Mouse (Mus musculus) kidney, postnatal 14 days (tissue): ENCODE results near the gene Mypn.

ENCODE experiments used
- DNase-seq: peaks from one replicate; pipeline ENCODE4 v3.0.0; 2022; ENCODE audit warnings: mixed read lengths

Mypn gene

DNA sequence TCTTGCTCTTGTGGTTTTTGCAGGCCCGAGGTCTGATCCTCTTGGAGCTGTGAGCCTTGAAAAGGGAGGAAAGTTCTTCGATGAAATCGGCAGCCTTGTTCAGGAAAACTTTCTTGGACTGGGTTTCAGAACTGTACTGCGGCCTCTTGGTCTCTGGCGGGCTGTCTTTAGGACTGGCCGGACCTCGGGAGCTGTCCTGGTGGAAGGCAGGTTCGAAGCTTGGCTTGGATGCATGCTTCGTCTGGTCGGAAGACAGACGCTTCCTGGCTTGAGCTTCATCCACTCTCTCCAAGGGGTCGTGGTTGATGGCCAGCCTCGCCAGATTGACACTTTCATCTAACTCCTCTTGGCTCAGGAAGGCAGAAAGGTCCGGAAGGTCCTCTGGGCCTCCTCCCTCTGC is 11.0 kb downstream of the Mypn start:
- DNase-seq = no peak

DNA sequence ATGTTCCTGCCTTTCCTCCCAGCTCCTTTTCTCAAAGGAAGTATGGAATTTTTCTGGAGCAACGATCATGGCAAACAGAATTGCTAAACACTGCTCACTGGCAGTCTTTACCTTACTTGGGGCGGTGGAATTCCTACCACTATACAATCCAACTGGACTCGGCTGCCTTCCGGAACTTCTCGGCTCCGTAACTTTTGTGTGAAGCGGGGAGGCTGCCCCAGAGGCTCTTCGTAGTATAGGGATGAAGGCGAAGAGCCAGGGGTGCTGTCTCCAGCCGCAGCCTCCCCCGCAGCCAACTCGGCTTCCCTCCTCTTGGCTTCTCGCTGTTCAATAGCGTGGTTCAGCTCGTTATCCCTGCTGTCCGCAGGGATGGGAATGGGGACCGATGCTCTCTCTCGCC is 11.5 kb downstream of the Mypn start:
- DNase-seq = no peak

DNA sequence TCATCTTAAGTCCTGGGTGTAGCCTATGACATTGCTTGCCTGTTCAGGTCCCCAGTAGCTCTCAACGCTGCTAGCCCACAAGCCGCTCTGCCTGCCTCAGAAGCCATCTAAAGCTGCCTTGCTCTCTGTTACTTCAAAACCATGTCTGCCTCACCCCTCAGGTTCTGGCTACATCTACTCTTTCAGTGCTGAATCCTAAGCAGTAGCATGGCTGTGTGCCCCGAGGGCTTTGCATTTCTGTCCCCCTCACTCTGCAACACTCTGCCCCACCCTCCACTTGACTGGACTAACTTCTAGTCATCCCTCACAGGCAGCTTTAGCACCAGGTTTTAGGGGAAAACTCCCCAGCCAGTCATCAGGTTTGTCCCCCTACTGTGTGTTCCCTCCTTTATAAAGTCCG is 19.3 kb downstream of the Mypn start:
- no peak for DNase-seq

DNA sequence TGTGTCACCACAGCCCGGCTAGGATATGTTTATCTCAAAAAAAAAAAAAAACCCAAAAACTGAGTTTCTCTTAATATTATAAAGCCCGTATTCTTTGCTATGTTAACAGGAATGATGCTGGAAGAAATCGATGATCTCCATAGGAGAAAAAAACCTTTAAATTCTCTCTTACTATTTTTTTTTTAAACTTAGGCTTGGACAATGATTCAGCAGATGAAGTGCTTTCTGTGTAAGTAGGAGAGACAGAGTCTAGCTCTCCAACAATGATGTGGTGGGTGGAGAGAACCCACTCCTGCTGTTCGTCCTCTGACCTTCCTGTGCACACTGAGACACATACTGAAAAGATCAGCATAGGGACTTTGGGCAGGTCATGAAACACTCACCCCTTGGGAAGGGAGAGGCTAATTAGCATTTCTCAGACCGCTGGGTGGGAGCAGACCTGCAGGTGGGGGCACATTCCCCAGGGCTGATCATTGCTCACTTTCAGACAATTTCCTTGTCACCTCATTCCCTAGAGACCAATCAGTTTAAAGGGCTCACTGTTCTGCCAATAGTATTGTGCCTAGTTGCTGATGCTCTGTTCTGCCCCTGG is 21.5 kb downstream of the Mypn start:
- no peak for DNase-seq

DNA sequence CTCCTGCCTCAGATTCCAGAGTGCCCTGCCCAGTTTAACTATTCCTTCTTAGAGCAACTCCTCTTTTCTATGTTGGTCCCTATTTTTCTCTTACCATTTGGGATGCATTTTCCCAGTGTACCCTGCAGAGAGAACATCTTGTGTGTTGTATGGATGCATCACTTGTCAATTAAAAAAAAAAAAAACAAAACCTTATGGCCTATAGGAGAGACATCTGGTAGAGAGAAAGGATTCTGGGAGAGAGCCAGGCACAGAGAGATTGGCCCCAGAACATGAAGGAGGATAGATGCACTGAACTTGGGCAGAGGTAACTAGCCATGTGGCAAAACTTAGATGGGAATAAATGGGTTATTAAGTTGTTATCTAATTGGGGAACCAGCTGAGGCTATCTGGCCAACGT is 22.6 kb downstream of the Mypn start:
- no peak for DNase-seq

DNA sequence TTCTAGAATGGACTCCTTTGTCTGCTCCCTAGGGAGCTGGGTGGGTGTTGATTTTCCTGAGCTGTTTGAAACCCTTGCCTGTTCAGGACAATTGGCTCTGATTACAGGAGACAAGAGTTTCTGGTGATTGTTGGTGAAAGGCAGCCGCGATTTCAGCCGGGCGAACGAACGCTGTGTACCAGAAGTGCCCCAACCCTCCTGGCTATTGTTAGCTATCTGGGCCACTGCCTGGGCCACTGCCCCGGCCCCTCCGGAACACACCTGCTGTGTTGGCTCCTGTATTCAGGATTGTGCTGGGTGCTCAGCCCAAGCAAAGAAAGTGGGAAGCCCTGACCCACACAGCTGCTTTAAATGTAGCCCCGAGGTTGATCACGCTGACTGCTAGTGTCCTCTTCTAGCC is 24.2 kb downstream of the Mypn start:
- no peak for DNase-seq

DNA sequence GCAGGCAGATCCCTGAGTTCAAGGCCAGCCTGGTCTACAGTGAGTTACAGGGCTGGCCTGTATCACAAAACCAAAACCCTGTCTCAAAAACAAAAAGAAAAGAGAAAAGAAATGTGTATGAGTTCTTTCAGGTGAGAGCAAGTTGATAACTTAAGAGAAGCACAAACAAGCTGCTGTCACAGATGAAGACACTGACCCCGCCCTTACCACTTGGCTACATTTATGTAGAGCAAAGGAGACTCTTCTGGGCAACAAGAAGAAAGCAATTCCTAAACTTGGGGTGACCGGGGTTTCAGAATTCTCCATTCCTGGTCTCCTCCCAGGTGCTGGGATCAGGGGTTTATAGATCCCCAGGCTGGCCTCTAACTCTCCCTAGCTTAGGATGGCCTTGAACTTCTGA is 25.4 kb downstream of the Mypn start:
- no peak for DNase-seq

DNA sequence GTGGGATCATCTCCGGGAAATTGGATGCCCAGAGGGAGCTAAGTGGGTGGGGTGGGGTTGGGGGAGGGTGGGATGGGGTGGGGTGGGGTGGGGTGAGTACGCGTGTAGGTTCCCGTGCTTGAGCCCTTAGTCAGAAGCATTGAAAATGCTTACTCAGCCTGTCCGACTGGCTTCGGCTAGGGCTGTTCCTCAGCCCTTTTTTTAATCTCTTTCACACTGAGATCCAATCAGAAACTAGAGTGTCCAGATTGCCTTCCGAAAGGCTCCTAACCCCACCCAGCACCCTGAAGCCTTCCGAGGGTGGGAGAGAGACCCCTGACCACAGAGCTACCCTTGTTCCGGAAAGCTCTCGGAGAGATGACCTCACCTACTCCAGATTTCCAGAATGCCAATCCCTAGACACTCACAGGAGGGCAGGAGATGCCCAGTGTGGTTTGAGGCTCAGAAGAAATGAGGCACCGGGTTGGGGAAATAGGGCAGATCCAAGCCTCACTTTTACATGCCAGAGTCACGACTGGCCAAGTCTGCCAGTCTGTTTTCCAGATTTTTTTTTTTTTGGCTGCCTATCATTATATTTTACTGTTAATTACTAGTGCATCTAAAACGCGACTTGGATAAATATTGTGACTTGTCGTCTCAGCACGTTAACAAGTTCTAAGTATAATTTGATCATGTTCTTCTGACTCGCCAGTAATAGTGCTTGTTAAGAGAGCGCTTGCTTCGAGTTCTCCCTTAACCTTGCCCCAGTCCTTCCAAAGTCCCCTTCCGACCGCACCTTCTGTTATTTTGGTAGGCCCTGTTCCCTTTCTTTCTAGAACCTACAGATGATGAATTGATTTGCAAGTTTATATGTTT is 26.2 kb downstream of the Mypn start:
- no peak for DNase-seq

DNA sequence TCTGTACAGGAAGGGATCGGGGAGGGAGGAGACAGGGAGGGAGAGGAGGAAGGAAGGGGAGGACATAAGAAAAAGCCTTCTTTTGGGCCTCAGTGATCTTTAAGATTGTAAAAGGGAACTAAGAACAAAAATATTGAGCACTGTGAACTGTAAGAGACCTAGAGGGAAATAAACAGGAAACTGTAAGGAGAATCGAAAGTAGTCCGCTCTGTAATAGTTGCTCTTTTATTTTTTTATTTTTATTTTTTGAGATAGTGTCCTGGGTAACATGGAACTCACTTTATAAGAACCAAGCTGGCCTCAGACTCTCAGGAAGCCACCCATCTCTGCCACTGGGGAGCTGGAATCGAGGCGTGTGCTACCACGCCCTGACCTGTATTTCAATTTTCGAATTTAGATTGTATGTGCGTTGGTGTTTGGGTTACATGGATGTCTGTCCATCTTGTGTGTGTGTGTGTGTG is 27.3 kb downstream of the Mypn start:
- DNase-seq = no peak

DNA sequence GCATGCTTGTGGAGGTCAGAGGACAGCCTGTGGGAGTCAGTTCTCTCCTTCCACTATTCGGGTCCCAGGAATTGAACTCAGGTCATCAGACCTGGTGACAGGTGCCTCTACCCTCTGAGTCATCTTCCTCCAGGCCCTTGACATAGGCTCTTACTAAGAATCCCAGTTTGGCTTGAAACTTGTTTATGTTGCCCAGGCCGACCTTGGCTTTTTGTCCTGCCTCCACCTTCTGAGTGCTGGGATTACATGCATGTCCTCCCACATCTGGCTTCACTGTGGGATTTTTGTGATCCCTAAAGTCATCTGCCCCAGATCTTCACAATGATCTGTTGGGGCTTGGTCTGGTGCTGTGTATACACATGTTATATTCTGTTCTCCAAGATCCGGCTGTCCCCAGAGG is 31.7 kb downstream of the Mypn start:
- DNase-seq = no peak

DNA sequence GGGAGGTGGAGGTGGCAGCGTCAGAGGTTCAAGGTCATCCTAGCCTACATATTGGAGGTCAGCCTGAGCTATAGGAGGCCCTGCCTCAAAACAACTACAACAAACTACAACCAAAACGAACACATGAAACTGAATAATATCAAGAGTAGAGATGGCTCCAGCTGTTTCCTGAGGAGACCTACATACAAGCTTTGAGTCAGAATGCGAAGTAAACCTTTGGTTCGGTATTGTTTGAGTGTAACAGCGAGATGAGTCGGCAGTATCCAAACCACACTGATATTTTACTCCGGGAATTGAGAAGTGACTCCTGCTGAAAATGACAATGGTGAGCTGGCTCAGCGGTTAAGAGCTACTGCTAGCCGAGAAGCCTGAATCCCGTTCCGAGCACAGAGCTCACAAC is 34.2 kb downstream of the Mypn start:
- DNase-seq = no peak

DNA sequence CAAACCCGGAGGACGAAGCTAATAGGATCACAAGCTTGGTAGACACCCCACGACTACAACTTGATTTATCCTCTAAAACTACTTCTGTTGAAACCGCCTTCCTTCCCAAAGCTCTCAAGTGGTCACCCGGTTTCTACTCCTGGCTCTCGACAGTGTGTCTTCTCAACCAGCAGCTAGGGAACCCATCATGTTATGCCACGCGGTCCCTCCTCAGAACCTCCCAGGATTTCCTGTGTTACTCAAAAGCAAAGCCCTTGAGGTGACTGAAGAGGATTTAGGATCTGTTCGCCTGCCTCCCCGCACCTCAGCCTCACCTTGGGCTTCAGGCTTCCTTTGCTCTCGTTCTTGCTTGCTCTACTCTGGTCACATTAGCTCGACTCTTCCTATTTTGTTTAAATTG is 35.6 kb downstream of the Mypn start:
- no peak for DNase-seq

DNA sequence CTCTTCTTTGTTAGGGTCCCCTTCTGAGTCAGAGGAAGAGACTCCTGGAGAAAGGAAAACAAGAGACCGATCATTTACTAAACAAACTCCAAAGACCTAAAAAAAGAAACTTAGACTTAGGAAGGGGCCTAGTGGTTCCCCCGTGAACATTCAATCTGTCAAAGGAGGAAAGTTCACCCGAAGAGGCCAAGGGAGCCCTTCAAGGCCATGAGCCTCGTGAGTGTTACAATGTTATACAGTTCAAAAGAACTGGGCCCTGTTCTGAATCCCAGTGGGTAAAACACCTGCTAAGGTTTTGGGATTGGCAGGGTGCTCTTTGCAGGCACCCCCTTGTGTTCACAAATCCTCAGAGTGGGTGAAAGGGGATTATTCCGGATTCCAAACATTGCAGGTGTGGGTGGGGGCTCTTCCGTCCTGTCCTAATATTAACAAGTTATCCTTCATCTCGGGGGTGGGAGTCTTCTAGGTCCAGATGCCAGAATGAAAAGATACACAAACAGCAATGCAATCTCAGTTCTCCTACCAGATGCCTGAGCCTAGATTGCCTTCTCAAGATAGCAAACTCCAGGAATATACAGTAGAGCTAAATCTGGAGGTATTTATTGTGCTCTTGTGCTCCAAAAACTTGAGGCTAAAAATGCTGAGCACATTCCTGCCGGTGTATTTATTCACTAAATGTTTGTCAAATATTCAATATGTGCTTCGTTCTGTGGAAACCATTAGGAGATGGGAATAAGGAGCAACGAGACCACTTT is 36.3 kb downstream of the Mypn start:
- no peak for DNase-seq

DNA sequence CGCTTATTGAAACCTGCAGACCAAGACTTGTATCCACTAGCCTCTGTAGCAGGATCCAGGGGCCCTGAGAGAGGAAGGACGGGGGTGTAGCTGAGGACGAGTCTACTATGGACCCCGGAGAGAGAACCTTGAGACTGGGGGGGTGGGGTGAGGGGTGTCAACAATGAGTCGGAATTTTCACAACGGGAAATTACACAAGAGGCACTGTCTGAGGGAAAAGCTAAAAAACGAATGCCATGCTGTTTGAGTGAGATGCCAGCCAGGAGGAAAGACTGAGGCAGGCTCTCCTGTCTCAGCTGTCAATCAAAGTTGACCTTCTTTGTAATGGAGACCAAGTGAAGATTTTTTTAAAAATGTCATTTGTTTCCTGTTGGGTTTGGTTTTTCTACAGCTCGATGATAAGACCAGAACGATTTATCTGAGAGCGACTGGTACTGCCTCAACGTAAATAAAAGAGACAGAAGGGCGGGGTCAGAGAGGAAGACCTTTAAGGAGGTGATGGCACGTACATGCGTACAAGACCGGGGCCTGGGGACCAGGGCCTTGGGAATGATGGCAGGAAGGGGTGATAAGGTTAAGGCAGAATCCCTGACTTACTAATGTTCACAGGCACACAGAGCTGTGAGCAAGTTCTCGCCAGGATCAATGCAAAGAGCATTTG is 37.9 kb downstream of the Mypn start:
- no peak for DNase-seq

DNA sequence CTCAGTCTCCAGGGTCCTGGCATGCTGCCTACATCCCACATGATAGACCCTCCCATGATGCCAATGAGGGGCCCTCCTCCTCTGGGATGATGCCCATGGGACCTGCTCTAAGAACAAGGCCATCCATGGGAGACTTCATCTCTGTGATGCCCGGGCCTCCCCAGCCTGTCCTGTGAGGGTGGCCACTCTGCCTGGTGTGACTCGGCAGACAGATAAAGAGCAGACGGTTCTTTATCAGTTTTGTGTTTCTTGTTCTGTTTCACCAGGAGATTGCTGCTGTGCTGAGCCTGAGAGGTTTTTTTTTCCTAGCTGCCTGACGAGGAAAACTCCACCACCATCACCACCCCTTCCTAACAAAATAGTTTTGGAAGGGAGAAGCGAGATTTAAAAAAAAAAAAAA is 42.5 kb downstream of the Mypn start:
- DNase-seq = no peak

DNA sequence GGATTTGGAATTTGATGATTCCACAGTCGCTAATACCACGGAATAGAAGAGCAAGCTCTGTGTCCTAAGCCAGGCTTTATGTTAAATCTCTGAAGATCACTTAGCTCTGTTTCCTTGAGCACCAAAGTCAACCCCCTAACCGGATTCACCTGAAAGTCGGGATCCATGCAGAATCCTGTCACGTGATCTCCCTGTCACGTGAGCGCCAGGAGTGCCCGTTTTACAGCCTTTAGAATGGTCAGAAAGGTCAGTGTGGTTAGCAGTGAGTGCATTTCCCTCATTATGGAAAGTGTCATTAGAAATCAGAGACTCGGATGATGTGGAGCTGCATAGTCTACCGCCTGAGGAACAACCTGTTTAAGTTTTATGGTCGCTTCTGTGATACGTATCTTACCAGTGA is 43.1 kb downstream of the Mypn start:
- DNase-seq = no peak

DNA sequence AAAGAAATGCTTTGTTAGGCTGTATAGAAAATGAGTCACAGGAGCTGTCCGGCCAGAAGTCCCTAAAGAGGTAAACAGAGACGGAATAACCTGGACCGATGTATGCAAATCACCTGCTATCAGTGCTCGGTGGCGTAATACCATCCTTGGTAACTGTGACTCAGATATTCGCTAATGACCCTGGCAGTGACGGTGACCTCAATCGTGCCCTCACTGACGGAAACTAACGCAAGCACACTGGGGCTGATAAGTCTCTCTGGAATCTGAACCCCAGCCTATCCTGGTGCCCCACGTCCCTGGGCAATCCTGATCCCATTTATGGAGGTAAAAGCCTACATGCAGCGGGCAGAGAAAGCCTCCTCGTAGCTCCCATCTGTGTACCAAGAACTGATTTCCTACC is 45.6 kb downstream of the Mypn start:
- no peak for DNase-seq

DNA sequence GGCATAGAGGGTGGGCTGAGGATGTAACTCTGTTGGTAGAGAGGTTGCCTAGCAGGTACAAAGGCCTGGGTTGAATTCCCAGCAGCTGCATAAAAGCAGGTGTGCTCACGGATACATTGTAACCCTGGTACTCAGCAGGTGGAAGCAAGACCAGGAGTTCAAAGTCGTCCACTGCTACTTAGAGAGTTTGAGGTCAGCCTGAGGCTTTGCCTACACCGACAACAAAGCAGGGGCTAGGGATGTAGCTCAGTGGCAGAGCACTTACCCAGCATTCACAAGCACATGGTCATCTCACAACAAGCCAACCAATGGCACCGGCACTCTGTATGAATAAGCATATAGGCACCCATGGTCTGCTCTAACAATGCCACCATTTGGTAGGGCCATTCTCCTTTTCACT is 46.3 kb downstream of the Mypn start:
- DNase-seq = no peak

DNA sequence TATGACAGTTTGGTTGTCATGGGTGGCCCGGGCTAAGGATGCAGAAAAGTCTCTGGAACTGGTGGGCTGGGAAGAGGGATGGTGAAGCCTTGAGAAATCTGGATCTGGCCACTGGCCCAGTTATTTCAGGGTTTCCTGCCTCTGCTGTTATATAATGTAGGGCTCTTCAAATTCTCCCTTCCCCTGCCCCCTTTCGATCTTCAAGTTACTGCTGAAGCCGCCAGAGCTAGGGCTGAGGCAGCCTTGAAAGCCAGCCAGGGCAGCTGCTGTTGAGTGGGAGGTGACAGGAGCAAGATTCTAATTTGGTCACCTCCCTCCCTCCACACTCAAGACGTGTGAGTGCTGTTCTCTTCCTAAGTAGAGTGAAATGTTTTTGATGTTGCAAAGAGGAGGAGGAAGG is 46.8 kb downstream of the Mypn start:
- peak; percentile 15 for DNase-seq

DNA sequence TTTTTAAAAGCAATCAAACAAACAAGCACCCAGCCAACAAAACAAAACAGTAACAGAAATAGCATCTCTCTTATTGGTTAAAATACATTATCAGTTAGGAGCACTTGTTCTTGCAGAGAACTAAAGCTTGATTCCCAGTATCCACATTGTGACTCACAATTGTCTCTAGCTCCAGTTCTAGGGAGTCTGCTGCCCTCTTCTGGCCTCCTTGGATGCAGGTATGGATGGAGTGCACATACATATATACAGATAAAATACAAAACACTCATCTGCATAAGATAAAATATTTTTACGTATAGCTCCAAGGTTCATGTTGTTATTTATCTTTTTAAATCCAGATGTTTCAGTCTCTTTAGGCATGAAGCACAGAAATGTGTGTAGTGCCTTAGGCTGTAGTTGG is 47.4 kb downstream of the Mypn start:
- no peak for DNase-seq

DNA sequence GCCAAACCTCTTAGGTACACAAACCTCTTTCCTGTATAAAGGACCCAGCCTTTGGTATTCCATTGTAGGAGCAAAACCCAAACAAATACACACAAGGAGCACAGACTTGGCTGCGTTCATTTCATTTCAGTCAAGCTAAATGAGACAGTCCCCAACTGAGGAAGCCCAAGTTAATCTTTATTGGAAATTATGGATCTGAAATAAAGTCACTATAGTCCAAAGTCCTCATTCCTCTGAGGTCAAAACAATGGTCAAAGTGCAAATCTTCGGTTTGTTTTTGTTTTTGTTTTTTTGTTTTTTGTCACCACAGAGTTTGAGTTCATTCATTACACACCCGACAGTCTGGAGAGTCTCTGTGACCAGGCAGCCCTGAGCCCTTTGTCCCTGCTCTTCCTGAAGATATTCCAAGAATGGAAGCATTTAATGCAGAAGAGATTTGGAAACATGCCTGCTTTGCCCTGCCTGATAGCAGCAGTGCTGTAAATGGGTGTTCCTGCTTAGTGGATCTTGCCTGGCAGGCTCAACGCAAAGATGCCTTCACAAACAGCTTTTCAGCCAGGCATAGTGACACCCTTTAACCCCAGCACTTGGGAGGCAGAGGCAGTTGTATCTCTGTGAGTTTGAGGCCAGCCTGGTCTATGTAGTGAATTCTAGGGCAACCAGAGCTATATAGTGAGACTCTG is 47.9 kb downstream of the Mypn start:
- peak; percentile 27 for DNase-seq

DNA sequence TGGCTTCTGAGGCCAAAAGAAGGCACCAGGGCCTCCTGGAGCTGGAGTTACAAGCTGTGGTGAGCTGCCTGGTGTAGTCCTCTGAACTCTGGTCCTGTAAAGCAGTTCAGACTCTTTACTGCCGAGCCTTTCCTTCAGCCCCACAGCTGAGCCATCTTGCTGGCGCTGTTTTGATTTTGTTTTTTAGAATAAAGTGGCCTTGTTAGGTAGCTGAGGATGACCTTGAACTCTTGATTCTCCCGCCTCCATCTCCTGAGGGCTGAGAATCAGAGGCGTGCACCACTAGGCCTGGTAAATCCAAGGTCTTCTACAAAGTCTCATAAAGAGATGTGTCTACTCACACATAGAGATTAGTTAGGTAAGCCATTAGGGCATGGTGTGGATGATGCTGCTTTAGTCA is 49.0 kb downstream of the Mypn start:
- DNase-seq = no peak

DNA sequence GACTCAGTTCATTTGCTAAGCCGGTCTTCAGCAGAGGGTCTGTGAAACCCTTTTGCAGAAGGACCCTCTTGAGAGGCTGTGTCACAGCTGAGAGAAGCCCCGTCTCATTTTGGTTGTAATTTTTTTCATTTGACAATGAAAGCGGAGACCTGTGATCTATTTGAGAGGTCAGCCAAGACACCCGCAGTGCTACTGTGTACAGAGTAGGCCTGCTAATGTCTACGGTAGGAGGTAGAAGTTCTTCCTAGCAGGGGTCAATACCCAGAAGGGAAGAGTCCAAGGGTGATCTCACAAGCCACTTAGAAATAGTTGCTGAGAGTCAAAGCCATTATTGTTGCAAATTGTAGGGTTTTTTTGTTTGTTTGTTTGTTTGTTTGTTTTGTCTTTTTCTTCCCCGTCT is 49.5 kb downstream of the Mypn start:
- DNase-seq = no peak
